ENCODE assay signal across 13 mouse cellular contexts in genomic region chr6:117312891-117313781, GRCm38 (mm10).
DNase-seq lines count a peak whose midpoint lies in the region; ATAC-seq and TF ChIP-seq lines count a peak whose summit lies in the region.
"Had no signal": no experiment of that assay in that cellular context is flagged by ENCODE, and none has a peak within 500 bp of the region (broad histone marks: within the 10 kb centered on the region; RNA-seq: fewer than 3 reads in every experiment).

No protein-coding gene starts in this region.

- no peaks in the 10 kb centered on the region for H3K9me3 ChIP-seq in heart, embryonic 12.5 days (replicated peaks)
- H3K9me3 ChIP-seq: liver, embryonic 13.5 days had no signal

- no peak overlapping the region for H3K9ac ChIP-seq in heart, adult 2 months (ENCODE audit: low read depth, low read length)
- no peak overlapping the region for H3K9ac ChIP-seq in heart, embryonic 12.5 days
- H3K9ac ChIP-seq: liver, embryonic 13.5 days had no signal

- no peaks in the 10 kb centered on the region for H3K36me3 ChIP-seq in heart, adult 2 months (ENCODE audit: control insufficient read depth, insufficient read depth, low read length)
- no peaks in the 10 kb centered on the region for H3K36me3 ChIP-seq in heart, embryonic 12.5 days
- H3K36me3 ChIP-seq: liver, embryonic 13.5 days had no signal

- ATAC-seq in heart, embryonic 12.5 days (ENCODE audit: insufficient number of reproducible peaks, low FRiP score) = no peak

- WGBS in heart, adult 2 months = 83% methylated on average over 13 of the region's 13 CpGs
- 78% methylated on average over 13 of the region's 13 CpGs for WGBS in heart, embryonic 12.5 days

- no peak for DNase-seq in heart, adult 2 months
- DNase-seq in heart, postnatal 4 days = no peak
- peak; percentile 56 for DNase-seq in brain, embryonic 14.5 days (ENCODE audit: low read depth)
- DNase-seq in frontal cortex, postnatal 10 days (ENCODE audit: low spot score in 2 of 2) = peak; percentile 21 to 25
- peak; percentile 24 for DNase-seq in right cerebral cortex, adult 18-20 months
- no peak for DNase-seq in lung, postnatal 25 days (ENCODE audit: low spot score)
- no peak for DNase-seq in cerebellum, postnatal 14 days
- DNase-seq: kidney, adult 11 months; liver, embryonic 13.5 days; thymus, postnatal 4 days had no signal

- intact Hi-C loops in heart, adult 2 months (cut with DNase I) = no loop called here

- H3K27me3 ChIP-seq in heart, adult 2 months (ENCODE audit: control insufficient read depth, insufficient read depth, low read length) = no peaks in the 10 kb centered on the region
- H3K27me3 ChIP-seq in heart, embryonic 12.5 days (replicated peaks) = no peaks in the 10 kb centered on the region
- H3K27me3 ChIP-seq: liver, embryonic 13.5 days had no signal

- H3K4me1 ChIP-seq in heart, adult 2 months (ENCODE audit: control insufficient read depth, insufficient read depth, low read length) = peaks cover 1% of the 10 kb centered on the region
- H3K4me1 ChIP-seq in heart, embryonic 12.5 days (replicated peaks) = peaks cover 14% of the 10 kb centered on the region
- H3K4me1 ChIP-seq: liver, embryonic 13.5 days had no signal

- H3K4me3 ChIP-seq in heart, adult 2 months = no peak overlapping the region
- H3K4me3 ChIP-seq in heart, embryonic 12.5 days = no peak overlapping the region
- H3K4me3 ChIP-seq: erythroblast, embryonic 14.5 days; liver, embryonic 13.5 days had no signal

- H3K27ac ChIP-seq in heart, adult 2 months = peak overlapping the region; percentile 33
- H3K27ac ChIP-seq in heart, embryonic 12.5 days (ENCODE audit: poor library complexity, severe bottlenecking) = no peak overlapping the region
- H3K27ac ChIP-seq: liver, embryonic 13.5 days; macrophage had no signal

- TF ChIP-seq POLR2A in heart, adult 2 months (IDR thresholded peaks at IDR 0.05; ENCODE audit: insufficient read depth, low read depth, low read length) = no peak
- TF ChIP-seq POLR2A in brain, embryonic 14.5 days (IDR thresholded peaks at IDR 0.05; ENCODE audit: borderline replicate concordance, extremely low read depth, insufficient read depth, insufficient read length, poor library complexity, severe bottlenecking) = no peak

- TF ChIP-seq CTCF in heart, adult 2 months (IDR thresholded peaks at IDR 0.05) = no peak
- no peak for TF ChIP-seq CTCF in brain, embryonic 14.5 days (IDR thresholded peaks at IDR 0.05; ENCODE audit: borderline replicate concordance, extremely low read depth, insufficient read depth, insufficient read length)

- H3K4me2 ChIP-seq in heart, embryonic 12.5 days = no peak overlapping the region
- H3K4me2 ChIP-seq: liver, embryonic 13.5 days had no signal

- no peaks in the 10 kb centered on the region for H3K79me2 ChIP-seq in heart, adult 2 months (replicated peaks; ENCODE audit: control insufficient read depth, insufficient read depth, low read length)

- no peak for TF ChIP-seq EP300 in heart, adult 2 months (IDR thresholded peaks at IDR 0.05; ENCODE audit: insufficient read depth, low read depth, low read length)

Comparison
In these comparisons a context has a peak if more than half of its experiments do, and no peak if none do; other contexts are left out.
1. DNase-seq: peak in brain, embryonic 14.5 days (single experiment), frontal cortex, postnatal 10 days (2 of 2) and right cerebral cortex, adult 18-20 months (single experiment); none in heart, adult 2 months (0 of 2), heart, postnatal 4 days (single experiment), lung, postnatal 25 days (single experiment) and cerebellum, postnatal 14 days (0 of 2).